Mouse (Mus musculus) cerebellum, adult 9-10 months (tissue): Measurements from ENCODE around the gene Pdx1.
A peak's percentile ranks its signal among the peaks of the same experiment; 100 is the strongest.

Experiments used
- DNase-seq: peaks from one replicate; pipeline ENCODE4 v3.0.0; 2022

The Pdx1 gene

GRCm38 (mm10) chr5:147269926-147270672 is at the start of gene Pdx1:
Gene Pdx1 (plus strand): TSS chr5:147269959.
- no peak for DNase-seq

- peak; percentile 81 for DNase-seq
These were observed 42.2 kb upstream of the Pdx1 start for GRCm38 (mm10) chr5:147227354-147228112.

GRCm38 (mm10) chr5:147235406-147236309 is 34.1 kb upstream of the Pdx1 start:
- DNase-seq: no peak

GRCm38 (mm10) chr5:147243908-147244307 is 25.9 kb upstream of the Pdx1 start:
- no peak for DNase-seq

GRCm38 (mm10) chr5:147260189-147260588 is 9.6 kb upstream of the Pdx1 start:
- no peak for DNase-seq

- DNase-seq: no peak
These were observed 9.0 kb upstream of the Pdx1 start for GRCm38 (mm10) chr5:147260778-147261177.

- no peak for DNase-seq
These were observed 7.7 kb upstream of the Pdx1 start for GRCm38 (mm10) chr5:147261899-147262541.

GRCm38 (mm10) chr5:147263945-147264344 is 5.8 kb upstream of the Pdx1 start:
- DNase-seq: no peak

GRCm38 (mm10) chr5:147267434-147267833 is 2.3 kb upstream of the Pdx1 start:
- no peak for DNase-seq

GRCm38 (mm10) chr5:147268728-147269127 is 1.0 kb upstream of the Pdx1 start:
- DNase-seq: no peak

- DNase-seq: no peak
These were observed 388 bp upstream of the Pdx1 start for GRCm38 (mm10) chr5:147269371-147269770.

GRCm38 (mm10) chr5:147270673-147271655 is 1.2 kb downstream of the Pdx1 start:
- DNase-seq: no peak

- DNase-seq: no peak
These were observed 2.5 kb downstream of the Pdx1 start for GRCm38 (mm10) chr5:147272046-147272807.

- DNase-seq: no peak
These were observed 3.1 kb downstream of the Pdx1 start for GRCm38 (mm10) chr5:147272808-147273345.

- no peak for DNase-seq
These were observed 4.7 kb downstream of the Pdx1 start for GRCm38 (mm10) chr5:147274174-147275141.

- DNase-seq: no peak
These were observed 6.0 kb downstream of the Pdx1 start for GRCm38 (mm10) chr5:147275761-147276160.

GRCm38 (mm10) chr5:147276701-147277546 is 7.2 kb downstream of the Pdx1 start:
- no peak for DNase-seq

- DNase-seq: no peak
These were observed 7.8 kb downstream of the Pdx1 start for GRCm38 (mm10) chr5:147277547-147277925.
